Mouse (Mus musculus): ENCODE measurements around the gene D7Ertd443e.

- peak; percentile 73 for TF ChIP-seq CTCF (conservative IDR thresholded peaks at IDR 0.05; ENCODE audit: low read length)
- no peak for TF ChIP-seq POU5F1 (IDR thresholded peaks at IDR 0.05; ENCODE audit: borderline replicate concordance, low read length)
These were observed 28.7 kb upstream of the D7Ertd443e start for GRCm38 (mm10) chr7:134414005-134414690.
